Mouse (Mus musculus) olfactory bulb, adult 2 months (tissue): ENCODE data around the gene Mbd4.

Source experiments
- CTCF ChIP-seq: fragments of 200-500 bp; IDR thresholded peaks from 2 replicates; pipeline ENCODE4 v1.5.1; 2012; ENCODE audit warnings: low read depth, mild to moderate bottlenecking, low read length, moderate library complexity; ENCODE audit not compliant: insufficient read depth
- POLR2A ChIP-seq: fragments of 200-500 bp; IDR thresholded peaks from 2 replicates; pipeline ENCODE4 v1.6.1; 2012; ENCODE audit warnings: mild to moderate bottlenecking, low read depth, low read length, moderate library complexity; ENCODE audit not compliant: insufficient read depth

- TF ChIP-seq CTCF (no peak), POLR2A (no peak)
Observed at GRCm38 (mm10) chr6:115818129-115818528, 35.0 kb downstream of the Mbd4 start.
